Mouse (Mus musculus) lung, adult 2 months (tissue): Measurements from ENCODE around the gene Pbdc1. TPM values are rescaled to one million over a fixed set of nuclear protein-coding genes. Genes with fewer than 3 reads are reported as not detected.
"Not testable (repeated sequence)": the region's sequence is repeated elsewhere in the genome, so short reads cannot be mapped to it uniquely, and the experiment has no call there.

Source experiments
- DNase-seq: peaks from one replicate; pipeline ENCODE4 v3.0.0; 2022
- H3K4me1 ChIP-seq: fragments of 200-500 bp; 2 replicates; pipeline ENCODE4 v1.6.1; 2011; ENCODE audit warnings: low read length; ENCODE audit not compliant: control insufficient read depth, insufficient read depth
- H3K4me3 ChIP-seq: fragments of 200-500 bp; replicated peaks from 2 replicates; pipeline ENCODE3; 2011; ENCODE audit warnings: low read depth, mild to moderate bottlenecking, control low read depth, low read length; ENCODE audit errors: extremely low read depth
- CTCF ChIP-seq: fragments of 200-500 bp; IDR thresholded peaks from 2 replicates; pipeline ENCODE4 v1.5.1; 2011; ENCODE audit warnings: mild to moderate bottlenecking, low read length, control low read depth; ENCODE audit not compliant: insufficient read depth
- POLR2A ChIP-seq: fragments of 200-500 bp; IDR thresholded peaks from 2 replicates; pipeline ENCODE4 v1.6.1; 2011; ENCODE audit warnings: low read depth, mild to moderate bottlenecking, control low read depth, low read length, borderline replicate concordance; ENCODE audit errors: extremely low read depth
- WGBS: fragments of 180-500 bp; shearing (Covaris S2); methylation state at CpG from one replicate; pipeline ENCODE4 v1.1.7; 2018; 5-methylcytosine and 5-hydroxymethylcytosine counted together
- polyA plus RNA-seq: library from polyadenylated mRNA; depleted of rRNA; stranded (reverse); fragments of >200 nt; gene quantifications from 2 replicates; pipeline ENCODE4 v1.2.3, GENCODE M21; 2012; rRNA removed

Gene Pbdc1
- polyA plus RNA-seq, 1 experiment, result 5.4 TPM

DNA sequence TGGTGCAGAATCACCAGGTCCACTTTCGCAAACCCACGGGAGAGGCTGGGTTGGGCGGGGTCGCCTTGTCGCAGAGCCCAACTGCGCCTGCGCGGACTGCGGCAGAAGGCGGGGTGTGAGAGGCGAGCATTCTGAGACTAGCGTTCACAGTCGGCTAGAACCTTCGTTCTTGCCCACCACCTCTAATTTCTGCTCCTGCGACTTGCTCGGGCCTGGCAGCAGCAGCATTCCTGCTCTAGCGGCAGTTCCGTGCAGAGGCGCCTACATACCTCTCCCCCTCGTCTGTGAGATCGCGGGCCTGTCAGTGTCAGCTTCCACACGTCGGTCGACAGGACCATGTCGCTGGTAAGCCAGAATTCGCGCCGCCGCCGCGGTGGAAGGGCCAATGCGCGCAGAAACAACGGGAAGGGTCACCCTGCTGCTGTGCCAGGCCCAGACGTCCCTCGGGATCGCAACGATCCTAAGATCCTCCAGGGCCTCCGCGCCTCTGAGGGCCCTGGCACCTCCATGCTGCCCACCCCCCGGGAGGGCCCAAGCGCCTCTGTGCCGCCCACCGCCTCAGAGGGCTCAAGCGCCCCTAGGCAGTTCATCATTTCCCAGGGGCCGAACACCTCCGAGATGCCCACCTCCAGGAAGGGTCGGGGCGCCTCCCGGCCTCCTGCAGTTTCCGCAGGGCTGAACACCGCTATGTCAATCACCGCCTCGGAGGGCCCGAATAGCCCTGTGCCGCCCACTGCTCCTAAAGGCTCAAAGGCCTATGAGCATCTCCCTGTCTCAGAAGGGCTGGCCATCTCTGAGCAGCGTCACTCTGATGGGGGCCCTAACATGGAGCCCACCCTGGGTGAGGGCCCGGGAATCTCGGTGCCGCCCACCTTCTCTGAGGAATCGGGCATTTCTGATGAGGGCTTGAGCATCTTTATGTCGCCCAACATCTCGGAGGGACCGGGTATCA, 41.0 kb downstream of the Pbdc1 start, which contains the start of gene Magee1:
TSS of gene Magee1 (plus strand) at position 104 of the 952 bp plus-strand sequence.
- Histone ChIP-seq H3K4me3 (peak within 1 kb of the TSS; percentile 66), H3K4me1 (no peaks in the 10 kb centered on the region)
- 21% methylated on average over 65 of the region's 65 CpGs for WGBS
- peak; percentile 63 for DNase-seq
- TF ChIP-seq CTCF (no peak), POLR2A (peak; percentile 17; the same call in 1 of the 2 replicates)

DNA sequence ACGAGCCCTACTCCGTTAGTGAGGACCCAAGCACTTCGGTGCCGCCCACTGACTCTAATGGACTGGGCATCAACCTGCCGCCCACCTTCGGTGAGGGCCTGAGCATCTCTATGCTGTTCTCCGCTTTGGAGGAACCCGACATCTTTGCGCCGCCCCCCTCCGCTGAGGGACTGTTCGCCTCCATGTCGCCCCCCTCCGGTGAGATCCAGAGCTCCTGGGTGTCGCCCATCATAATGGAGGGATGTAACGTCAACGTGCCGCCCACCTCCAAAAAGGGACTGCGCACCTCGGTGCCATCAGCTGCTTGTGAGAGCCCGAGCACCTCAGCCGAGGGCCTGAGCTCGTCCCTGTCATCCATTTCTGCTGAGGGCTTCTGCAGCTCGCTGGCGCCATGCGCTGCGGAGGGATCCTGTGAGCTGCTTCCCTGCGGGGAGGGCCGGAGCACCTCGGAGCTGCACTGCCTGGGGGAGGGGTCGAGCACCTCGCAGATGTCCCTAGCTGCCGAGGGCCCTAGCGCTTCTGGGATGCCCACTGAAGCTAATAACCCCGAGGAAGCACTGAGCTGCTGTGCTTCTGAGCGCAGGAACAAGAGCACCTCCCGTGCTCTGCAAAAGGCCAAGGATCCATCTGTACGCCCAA, 41.8 kb downstream of the Pbdc1 start:
- DNase-seq, result peak; percentile 64
- WGBS, result 22% methylated on average over 38 of the region's 38 CpGs
- Histone ChIP-seq H3K4me3 (peak overlapping the region; percentile 66), H3K4me1 (no peaks in the 10 kb centered on the region)
- TF ChIP-seq POLR2A, result no peak
- TF ChIP-seq CTCF, result 0 out of 2 replicates have a peak, but pooled peaks have one; percentile 18

DNA sequence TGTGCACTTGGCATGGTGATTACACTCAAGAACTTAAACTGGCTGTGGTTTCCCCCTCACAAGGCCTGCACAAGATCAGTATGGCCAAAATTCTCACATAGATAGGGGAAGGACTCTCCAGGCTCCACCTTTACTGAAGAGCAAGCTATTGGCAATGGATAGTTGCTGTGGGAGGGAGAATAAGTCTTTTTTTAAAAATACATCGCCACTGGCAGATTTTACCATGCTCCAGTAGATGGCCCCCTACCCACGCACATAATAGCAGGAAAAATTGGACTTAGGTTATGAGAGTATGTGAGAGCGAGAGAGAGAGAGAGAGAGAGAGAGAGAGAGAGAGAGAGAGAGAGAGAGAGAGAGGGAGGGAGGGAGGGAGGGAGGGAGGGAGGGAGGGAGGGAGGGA, 45.3 kb downstream of the Pbdc1 start:
- 25% methylated on average over 3 of the region's 3 CpGs for WGBS
- DNase-seq, result no peak
- H3K4me3 ChIP-seq, result no peak overlapping the region
- TF ChIP-seq CTCF (no peak), POLR2A (no peak)
- H3K4me1 ChIP-seq, result no peaks in the 10 kb centered on the region

- TF ChIP-seq CTCF, result no peak
- TF ChIP-seq POLR2A, result no peak
- no peak for DNase-seq
- 51% methylated on average over 26 of the region's 26 CpGs for WGBS
- Histone ChIP-seq H3K4me3 (no peak overlapping the region), H3K4me1 (no peaks in the 10 kb centered on the region)
These were observed 72.4 kb downstream of the Pbdc1 start for GRCm38 (mm10) chrX:105151872-105152461.

DNA sequence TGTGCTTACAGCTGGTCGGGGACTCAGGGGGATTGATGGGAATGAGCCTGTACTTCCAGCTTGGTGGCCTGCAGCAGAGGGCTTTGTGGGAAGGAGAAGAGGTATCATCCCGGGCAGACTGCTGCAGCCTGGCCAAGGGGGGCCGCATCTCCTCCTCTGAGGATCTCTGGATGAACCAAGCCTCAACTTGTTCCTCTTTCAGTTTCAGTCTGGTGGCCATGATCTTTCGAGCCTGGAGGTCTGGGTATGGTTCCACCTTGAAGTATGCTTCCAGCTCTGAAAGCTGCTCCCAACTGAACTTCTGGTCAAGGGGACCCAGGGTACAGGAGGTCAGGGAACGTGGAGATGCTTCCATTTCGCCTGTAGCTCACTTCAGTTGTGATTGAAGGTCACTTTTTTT, 85.5 kb downstream of the Pbdc1 start:
- not testable (repeated sequence) for H3K4me3 ChIP-seq, H3K4me1 ChIP-seq, DNase-seq
- 54% methylated on average over 6 of the region's 6 CpGs for WGBS

Other genes starting within 250 kb of the Pbdc1 start
- 0.05 and 0.07 TPM in 2 replicates for gene Magee2, start 222.5 kb upstream of the Pbdc1 start, polyA plus RNA-seq
- gene Magee1, start 40.6 kb downstream of the Pbdc1 start, polyA plus RNA-seq, result 7.9 and 8.5 TPM in 2 replicates